Mouse (Mus musculus) liver, embryonic 14.5 days (tissue): ENCODE data around the gene Lpar5.

Experiments
- CTCF ChIP-seq: IDR thresholded peaks from 2 replicates; pipeline ENCODE4 v1.5.1; 2016; ENCODE audit warnings: antibody characterized with exemption, low read depth, control low read depth
- EP300 ChIP-seq: IDR thresholded peaks from 2 replicates; pipeline ENCODE4 v1.6.1; 2016; ENCODE audit warnings: antibody characterized with exemption, low read depth

GRCm38 (mm10) chr6:125081797-125082560 is 14.3 kb downstream of the Lpar5 start:
- peak; percentile 97 for TF ChIP-seq CTCF
- TF ChIP-seq EP300 = no peak
